Mouse (Mus musculus): ENCODE measurements around the gene Six1. TPM values are rescaled to one million over a fixed set of nuclear protein-coding genes. Genes with fewer than 3 reads are reported as not detected.

Gene Six1
- polyA plus RNA-seq, 1 experiment, result not detected

DNA sequence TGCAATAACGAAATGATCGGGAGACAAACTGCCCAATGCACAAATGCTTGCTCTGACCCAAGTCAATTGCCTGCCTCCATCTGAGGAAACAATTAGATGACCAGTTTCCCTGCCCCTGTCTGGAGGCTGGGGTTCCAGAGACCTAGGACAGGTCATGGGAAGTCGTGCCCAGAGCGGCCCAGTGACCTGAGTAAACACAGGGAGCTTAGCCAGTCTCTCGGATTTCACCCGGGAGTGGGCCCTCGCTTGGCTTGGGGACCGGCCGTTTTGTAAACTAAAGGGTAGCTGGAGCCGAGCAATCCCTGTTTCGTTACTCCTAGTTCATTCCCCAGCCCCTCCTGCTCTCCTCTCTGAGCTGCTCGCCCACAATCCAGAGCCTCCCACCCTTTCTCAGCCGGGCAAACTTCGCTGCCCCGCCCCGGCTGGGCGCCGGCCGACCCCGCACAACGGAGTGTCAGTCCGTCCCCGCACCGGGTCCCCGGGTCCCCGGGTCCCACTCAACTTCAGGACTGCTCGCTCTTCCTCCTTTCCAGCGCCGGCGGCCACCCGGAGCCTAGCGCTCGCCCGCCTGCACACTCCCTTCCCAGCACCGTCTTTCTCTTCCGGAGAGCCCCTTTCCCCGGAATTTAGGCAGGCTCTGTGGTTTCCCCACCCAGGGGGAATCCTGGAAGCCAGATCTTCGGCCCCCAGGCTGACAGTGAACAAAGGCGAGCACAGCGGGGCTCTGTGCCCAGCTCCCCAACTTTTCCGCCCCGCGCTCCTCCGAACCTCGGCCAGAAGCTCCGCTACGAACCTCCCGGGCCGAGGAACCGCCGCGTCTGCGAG, 9.3 kb downstream of the Six1 start:
- H3K27ac ChIP-seq (ENCODE audit: insufficient read depth, low read depth, low read length), result no peak overlapping the region
- WGBS, result 2% methylated on average over 53 of the region's 53 CpGs
- peaks cover 83% of the 10 kb centered on the region for H3K27me3 ChIP-seq (ENCODE audit: control insufficient read depth, insufficient read depth, low read length)
- no peak for TF ChIP-seq POLR2A (IDR thresholded peaks at IDR 0.05; ENCODE audit: low read depth, low read length)
- TF ChIP-seq CTCF (IDR thresholded peaks at IDR 0.05; ENCODE audit: extremely low read depth, insufficient read length, insufficient replicate concordance, low read depth, low read length), result no peak
- peaks cover 17% of the 10 kb centered on the region for H3K4me1 ChIP-seq (ENCODE audit: control insufficient read depth, insufficient read depth, insufficient read length, low read length)
- H3K4me3 ChIP-seq (ENCODE audit: low read depth, low read length), result peak overlapping the region; percentile 47
- H3K36me3 ChIP-seq (ENCODE audit: control insufficient read depth, insufficient read depth, low read length), result no peaks in the 10 kb centered on the region

DNA sequence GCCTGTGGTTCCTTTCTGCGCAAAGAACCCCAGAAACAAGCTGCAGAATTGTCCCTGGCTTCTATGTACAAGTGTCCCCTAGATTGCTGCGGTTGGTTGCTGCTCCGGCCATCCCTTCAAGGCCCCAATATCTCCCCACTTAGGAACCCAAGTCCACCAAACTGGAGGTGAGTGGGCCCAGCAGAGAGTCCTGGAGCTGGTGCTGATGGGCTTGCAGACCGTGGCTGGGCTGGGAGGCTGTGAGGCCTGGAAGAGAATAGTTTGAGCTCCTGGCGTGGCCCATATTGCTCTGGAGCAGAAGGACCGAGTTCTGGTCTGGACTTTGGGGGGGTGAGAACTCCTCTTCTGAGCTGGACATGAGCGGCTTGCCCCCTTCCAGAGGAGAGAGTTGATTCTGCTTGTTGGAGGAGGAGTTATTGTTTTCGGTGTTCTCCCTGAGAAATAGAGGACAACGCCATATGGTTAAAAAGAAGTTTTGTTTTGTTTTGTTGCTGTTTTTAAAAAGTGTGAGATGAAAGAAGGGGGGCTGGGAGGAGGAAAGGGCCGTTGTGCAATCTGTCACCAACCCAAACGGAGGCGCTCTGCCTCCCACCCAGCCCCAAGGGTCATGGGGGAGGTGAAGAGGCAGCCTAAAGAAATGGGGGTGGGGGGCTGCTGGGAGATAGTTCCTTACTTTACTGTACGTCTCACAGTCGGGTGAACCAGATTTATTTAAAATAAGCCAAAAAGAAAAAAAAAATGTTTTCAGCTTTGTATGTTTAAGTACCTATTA, 10.1 kb downstream of the Six1 start:
- Histone ChIP-seq H3K27me3 (ENCODE audit: control insufficient read depth, insufficient read depth, low read length) (peaks cover 84% of the 10 kb centered on the region), H3K4me3 (ENCODE audit: low read depth, low read length) (no peak overlapping the region), H3K36me3 (ENCODE audit: control insufficient read depth, insufficient read depth, low read length) (no peaks in the 10 kb centered on the region), H3K27ac (ENCODE audit: insufficient read depth, low read depth, low read length) (no peak overlapping the region), H3K4me1 (ENCODE audit: control insufficient read depth, insufficient read depth, insufficient read length, low read length) (peaks cover 17% of the 10 kb centered on the region)
- TF ChIP-seq CTCF (IDR thresholded peaks at IDR 0.05; ENCODE audit: extremely low read depth, insufficient read length, insufficient replicate concordance, low read depth, low read length) (no peak), POLR2A (IDR thresholded peaks at IDR 0.05; ENCODE audit: low read depth, low read length) (no peak)
- WGBS, result 17% methylated on average over 14 of the region's 14 CpGs

DNA sequence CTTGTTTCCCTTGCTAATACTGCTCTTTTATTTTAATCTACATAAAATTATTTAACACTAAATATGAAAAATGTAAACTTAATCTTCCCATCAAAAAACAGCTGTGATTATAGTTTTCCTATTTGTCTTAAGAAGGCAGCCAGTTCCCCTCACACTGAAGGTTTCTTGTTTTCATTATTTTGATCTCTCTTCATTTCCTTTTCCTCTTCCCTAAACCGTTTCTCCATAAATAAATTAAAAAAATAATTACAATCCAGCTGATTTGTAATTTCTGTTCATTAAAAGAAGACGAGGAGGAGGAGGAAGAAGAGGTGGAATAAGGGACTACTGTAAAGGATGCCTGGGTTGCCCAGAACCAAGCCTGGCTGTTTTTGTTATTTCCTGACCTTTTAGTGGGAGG, 10.8 kb downstream of the Six1 start:
- no peaks in the 10 kb centered on the region for H3K36me3 ChIP-seq (ENCODE audit: control insufficient read depth, insufficient read depth, low read length)
- TF ChIP-seq CTCF (IDR thresholded peaks at IDR 0.05; ENCODE audit: extremely low read depth, insufficient read length, insufficient replicate concordance, low read depth, low read length) (no peak), POLR2A (IDR thresholded peaks at IDR 0.05; ENCODE audit: low read depth, low read length) (no peak)
- H3K4me3 ChIP-seq (ENCODE audit: low read depth, low read length), result no peak overlapping the region
- WGBS, result 14% methylated on average over 2 of the region's 2 CpGs
- H3K4me1 ChIP-seq (ENCODE audit: control insufficient read depth, insufficient read depth, insufficient read length, low read length), result peaks cover 17% of the 10 kb centered on the region
- peaks cover 83% of the 10 kb centered on the region for H3K27me3 ChIP-seq (ENCODE audit: control insufficient read depth, insufficient read depth, low read length)
- H3K27ac ChIP-seq (ENCODE audit: insufficient read depth, low read depth, low read length), result no peak overlapping the region

DNA sequence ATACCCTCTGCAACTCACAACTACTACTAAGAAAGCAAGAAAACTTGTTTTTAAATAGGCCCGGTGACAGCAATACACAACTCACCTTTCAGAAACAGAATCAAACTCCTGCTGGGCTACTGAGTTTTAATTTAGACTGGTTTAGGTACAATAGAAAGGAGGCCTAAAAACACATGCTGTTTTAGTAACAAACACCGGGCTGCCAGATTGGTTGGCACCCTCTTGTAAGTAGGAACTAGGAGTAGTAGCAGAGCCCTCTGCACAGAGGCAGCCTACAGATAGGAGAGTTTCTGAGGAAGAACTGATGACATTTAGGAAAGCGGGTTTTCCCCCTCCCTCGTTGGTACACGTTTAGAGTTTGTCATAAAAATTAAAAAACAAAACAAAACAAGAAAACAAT, 11.3 kb downstream of the Six1 start:
- no peak overlapping the region for H3K27ac ChIP-seq (ENCODE audit: insufficient read depth, low read depth, low read length)
- TF ChIP-seq POLR2A (IDR thresholded peaks at IDR 0.05; ENCODE audit: low read depth, low read length) (no peak), CTCF (IDR thresholded peaks at IDR 0.05; ENCODE audit: extremely low read depth, insufficient read length, insufficient replicate concordance, low read depth, low read length) (no peak)
- no peaks in the 10 kb centered on the region for H3K36me3 ChIP-seq (ENCODE audit: control insufficient read depth, insufficient read depth, low read length)
- peaks cover 80% of the 10 kb centered on the region for H3K27me3 ChIP-seq (ENCODE audit: control insufficient read depth, insufficient read depth, low read length)
- no peak overlapping the region for H3K4me3 ChIP-seq (ENCODE audit: low read depth, low read length)
- 10% methylated on average over 5 of the region's 5 CpGs for WGBS
- peaks cover 17% of the 10 kb centered on the region for H3K4me1 ChIP-seq (ENCODE audit: control insufficient read depth, insufficient read depth, insufficient read length, low read length)

DNA sequence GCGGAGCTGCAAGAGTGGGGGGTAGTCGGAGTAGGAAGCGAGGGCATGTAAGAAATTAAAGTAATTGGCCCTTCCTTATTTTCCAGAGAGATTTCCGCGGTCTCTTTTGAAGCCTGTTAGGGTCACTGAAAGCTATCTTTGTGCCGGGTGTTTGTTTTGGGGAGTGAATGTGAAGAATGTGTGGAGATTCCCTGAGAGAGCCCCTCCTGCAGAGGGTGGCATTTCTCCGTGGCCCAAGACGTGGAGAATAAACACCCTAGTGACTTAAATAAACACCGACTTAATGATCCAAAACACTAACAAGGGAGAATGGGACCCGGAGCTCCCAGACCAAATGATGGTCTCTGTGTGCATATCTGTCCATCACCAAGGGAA, 12.4 kb downstream of the Six1 start:
- H3K4me1 ChIP-seq (ENCODE audit: control insufficient read depth, insufficient read depth, insufficient read length, low read length), result peaks cover 11% of the 10 kb centered on the region
- no peak for TF ChIP-seq POLR2A (IDR thresholded peaks at IDR 0.05; ENCODE audit: low read depth, low read length)
- TF ChIP-seq CTCF (IDR thresholded peaks at IDR 0.05; ENCODE audit: extremely low read depth, insufficient read length, insufficient replicate concordance, low read depth, low read length), result no peak
- H3K4me3 ChIP-seq (ENCODE audit: low read depth, low read length), result no peak overlapping the region
- H3K27ac ChIP-seq (ENCODE audit: insufficient read depth, low read depth, low read length), result no peak overlapping the region
- peaks cover 72% of the 10 kb centered on the region for H3K27me3 ChIP-seq (ENCODE audit: control insufficient read depth, insufficient read depth, low read length)
- H3K36me3 ChIP-seq (ENCODE audit: control insufficient read depth, insufficient read depth, low read length), result no peaks in the 10 kb centered on the region
- WGBS, result 2% methylated on average over 10 of the region's 10 CpGs

DNA sequence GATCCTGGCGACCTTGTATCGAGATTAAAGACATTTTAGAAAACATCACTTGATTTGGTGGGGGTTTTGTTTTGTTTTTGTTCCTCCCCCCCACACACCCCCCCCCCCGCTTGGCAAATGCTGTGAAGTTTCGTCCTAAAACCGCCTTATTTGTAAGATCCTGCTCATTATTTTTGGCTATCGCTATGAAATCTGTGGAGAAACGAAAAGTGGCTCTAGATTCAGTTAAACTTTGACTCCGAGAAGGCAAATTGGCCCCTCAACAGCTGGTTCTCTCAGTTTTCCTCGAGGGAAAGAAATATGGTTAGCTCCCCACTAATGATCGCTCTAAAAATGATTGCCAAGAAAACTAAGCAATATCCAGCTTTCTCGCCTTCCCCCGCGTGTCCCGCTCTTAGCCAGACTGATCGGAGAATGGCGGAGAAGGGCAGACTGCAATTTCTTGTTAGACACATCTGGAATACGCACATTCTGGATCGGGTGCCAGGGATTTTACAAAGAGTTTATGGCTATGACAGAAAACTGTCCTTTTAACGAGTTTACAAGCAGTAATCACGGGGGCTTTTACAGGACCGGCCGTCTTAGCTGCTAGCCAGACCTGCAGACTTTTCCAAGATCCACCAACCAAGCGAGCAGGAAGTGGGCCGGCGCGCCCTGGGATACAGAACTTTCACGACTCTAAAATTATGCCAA, 13.0 kb downstream of the Six1 start:
- H3K27ac ChIP-seq (ENCODE audit: insufficient read depth, low read depth, low read length), result no peak overlapping the region
- TF ChIP-seq CTCF (IDR thresholded peaks at IDR 0.05; ENCODE audit: extremely low read depth, insufficient read length, insufficient replicate concordance, low read depth, low read length) (no peak), POLR2A (IDR thresholded peaks at IDR 0.05; ENCODE audit: low read depth, low read length) (no peak)
- peaks cover 6% of the 10 kb centered on the region for H3K4me1 ChIP-seq (ENCODE audit: control insufficient read depth, insufficient read depth, insufficient read length, low read length)
- H3K4me3 ChIP-seq (ENCODE audit: low read depth, low read length), result no peak overlapping the region
- WGBS, result 5% methylated on average over 27 of the region's 27 CpGs
- H3K27me3 ChIP-seq (ENCODE audit: control insufficient read depth, insufficient read depth, low read length), result peaks cover 71% of the 10 kb centered on the region
- H3K36me3 ChIP-seq (ENCODE audit: control insufficient read depth, insufficient read depth, low read length), result no peaks in the 10 kb centered on the region

Measured in small intestine, adult 2 months (tissue).